Mouse (Mus musculus) kidney, adult 2 months (tissue): Measurements from ENCODE around the gene 4930519P11Rik. TPM values are rescaled to one million over a fixed set of nuclear protein-coding genes. Genes with fewer than 3 reads are reported as not detected.

ENCODE experiments used
- DNase-seq: peaks from one replicate; pipeline ENCODE4 v3.0.0; 2021
- H3K27ac ChIP-seq: fragments of 200-500 bp; 2 replicates; pipeline ENCODE4 v1.5.1; 2012; ENCODE audit warnings: low read depth, low read length, control low read depth, inconsistent platforms; ENCODE audit not compliant: insufficient read depth
- H3K27me3 ChIP-seq: fragments of 200-500 bp; replicated peaks from 2 replicates; pipeline ENCODE4 v1.6.1; 2012; ENCODE audit warnings: mild to moderate bottlenecking, moderate library complexity, low read length, inconsistent platforms; ENCODE audit not compliant: control insufficient read depth, insufficient read depth
- H3K36me3 ChIP-seq: fragments of 200-500 bp; 2 replicates; pipeline ENCODE4 v1.6.1; 2012; ENCODE audit warnings: mild to moderate bottlenecking, moderate library complexity, low read length, inconsistent platforms; ENCODE audit not compliant: control insufficient read depth, insufficient read depth
- H3K4me1 ChIP-seq: fragments of 200-500 bp; 2 replicates; pipeline ENCODE4 v1.6.1; 2011; ENCODE audit warnings: low read length; ENCODE audit not compliant: control insufficient read depth, insufficient read depth
- H3K4me3 ChIP-seq: fragments of 200-500 bp; 2 replicates; pipeline ENCODE4 v1.5.1; 2011; ENCODE audit warnings: mild to moderate bottlenecking, low read depth, low read length, control low read depth; ENCODE audit not compliant: insufficient read depth
- CTCF ChIP-seq: fragments of 200-500 bp; conservative IDR thresholded peaks from 2 replicates; pipeline ENCODE4 v1.5.1; 2011; ENCODE audit warnings: low read depth, mild to moderate bottlenecking, control low read depth, low read length, moderate library complexity, mixed read lengths; ENCODE audit not compliant: insufficient read depth, insufficient read length
- POLR2A ChIP-seq: fragments of 200-500 bp; IDR thresholded peaks from one replicate; pipeline ENCODE4 v1.6.1; 2011; ENCODE audit warnings: low read depth, low read length, control low read depth
- WGBS: fragments of 180-500 bp; shearing (Covaris S2); methylation state at CpG from one replicate; pipeline ENCODE4 v1.1.7; 2018; 5-methylcytosine and 5-hydroxymethylcytosine counted together
- polyA plus RNA-seq: library from polyadenylated mRNA; depleted of rRNA; stranded (reverse); fragments of >200 nt; gene quantifications from 2 replicates; pipeline ENCODE4 v1.2.3, GENCODE M21; 2012

Gene 4930519P11Rik
- polyA plus RNA-seq, 1 experiment: 0.86 TPM

- TF ChIP-seq POLR2A (no peak), CTCF (no peak)
- Histone ChIP-seq H3K4me1 (peaks cover 18% of the 10 kb centered on the region; the same call in 1 of the 2 replicates), H3K36me3 (no peaks in the 10 kb centered on the region), H3K27ac (no peak overlapping the region), H3K4me3 (no peak overlapping the region), H3K27me3 (no peaks in the 10 kb centered on the region)
- no peak for DNase-seq
- 94% methylated on average over 12 of the region's 12 CpGs for WGBS
Measured at GRCm38 (mm10) chr2:154654976-154655375, 41.7 kb upstream of the 4930519P11Rik start.

DNA sequence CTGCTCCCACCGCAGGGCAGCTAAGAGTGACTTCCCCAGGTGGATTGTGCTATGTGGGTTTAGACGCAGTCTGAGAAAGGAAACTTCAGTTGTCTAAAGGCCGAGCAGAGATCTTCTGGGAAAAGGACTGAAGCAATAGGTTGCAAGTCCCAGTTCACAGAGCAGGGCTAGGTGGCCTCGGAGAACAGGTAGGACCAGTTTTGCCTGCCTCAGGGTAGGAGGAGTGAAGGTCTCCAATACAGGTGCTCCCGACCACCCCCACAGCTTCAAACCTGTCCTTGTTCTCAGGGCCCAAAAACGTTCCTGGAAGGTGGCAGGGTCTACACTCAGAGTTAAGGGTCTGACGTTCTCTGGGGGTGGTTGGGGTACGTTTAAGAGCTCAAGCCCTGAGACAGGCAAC is 38.1 kb upstream of the 4930519P11Rik start, which contains the start of gene Chmp4b:
Gene Chmp4b (plus strand): TSS at position 343 of the 400 bp plus-strand sequence.
- whole genome bisulfite sequencing: 49% methylated on average over 8 of the region's 8 CpGs
- no peak for TF ChIP-seq CTCF
- peak; percentile 79 for DNase-seq

GRCm38 (mm10) chr2:154650404-154650803 is 37.2 kb upstream of the 4930519P11Rik start:
- 71% methylated on average over 3 of the region's 3 CpGs for WGBS
- Histone ChIP-seq H3K27me3 (no peaks in the 10 kb centered on the region), H3K27ac (peak overlapping the region; percentile 85; the same call in 1 of the 2 replicates), H3K4me1 (peaks cover 7% of the 10 kb centered on the region; the same call in 1 of the 2 replicates), H3K36me3 (no peaks in the 10 kb centered on the region), H3K4me3 (no peak overlapping the region)
- DNase-seq: no peak
- TF ChIP-seq POLR2A (no peak), CTCF (no peak)

More for the DNA sequence above, 38.1 kb upstream of the 4930519P11Rik start, which contains the start of gene Chmp4b:
- no peaks in the 10 kb centered on the region for H3K36me3 ChIP-seq
- no peak within 1 kb of the TSS for H3K4me3 ChIP-seq
- H3K27ac ChIP-seq: peak within 1 kb of the TSS; percentile 97
- no peaks in the 10 kb centered on the region for H3K27me3 ChIP-seq
- H3K4me1 ChIP-seq: peaks cover 9% of the 10 kb centered on the region; the same call in 1 of the 2 replicates

DNA sequence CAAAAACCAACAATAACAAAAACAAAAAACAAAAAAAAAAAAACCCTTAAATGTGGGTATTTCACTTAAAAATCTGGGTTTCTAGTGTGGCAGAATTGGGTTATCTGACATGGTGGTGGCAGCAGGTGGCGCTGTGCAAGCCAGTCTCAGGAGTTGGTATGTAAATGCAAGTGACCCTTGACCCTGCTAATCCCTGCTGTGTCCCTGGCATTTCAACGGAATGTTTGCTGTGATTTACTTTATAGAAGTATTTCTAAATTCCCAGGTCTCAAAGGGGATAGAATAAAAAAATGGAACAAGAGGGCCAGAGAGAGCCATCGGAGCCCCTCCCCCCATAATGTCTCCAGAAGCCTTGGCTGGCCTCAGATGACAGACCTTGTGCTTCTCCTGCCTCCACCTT is 34.8 kb upstream of the 4930519P11Rik start:
- no peaks in the 10 kb centered on the region for H3K36me3 ChIP-seq
- no peak overlapping the region for H3K4me3 ChIP-seq
- H3K27ac ChIP-seq: no peak overlapping the region
- no peaks in the 10 kb centered on the region for H3K27me3 ChIP-seq
- H3K4me1 ChIP-seq: peaks cover 7% of the 10 kb centered on the region; the same call in 1 of the 2 replicates
- TF ChIP-seq POLR2A (no peak), CTCF (peak; percentile 77)
- DNase-seq: peak; percentile 63
- 24% methylated on average over 3 of the region's 3 CpGs for WGBS

DNA sequence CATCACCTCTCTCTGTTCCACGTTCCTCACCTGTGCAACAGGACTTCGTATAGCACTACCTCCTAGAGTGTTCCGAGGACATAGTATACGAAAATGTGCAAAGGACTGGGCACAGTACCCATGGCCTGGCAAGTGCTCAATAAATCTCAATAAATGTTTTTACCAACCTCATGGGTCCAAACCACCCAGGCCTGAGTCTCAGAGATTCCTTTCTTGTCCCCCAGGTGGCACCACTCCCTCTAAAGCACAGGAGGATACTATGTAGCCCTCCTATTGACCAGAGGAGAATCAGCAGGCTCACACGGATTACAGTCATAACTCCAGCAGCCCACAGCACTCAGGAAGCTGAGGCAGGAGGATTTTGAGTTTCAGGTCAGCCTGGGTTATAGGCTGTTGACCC is 33.4 kb upstream of the 4930519P11Rik start:
- Histone ChIP-seq H3K36me3 (no peaks in the 10 kb centered on the region), H3K4me3 (no peak overlapping the region), H3K4me1 (peaks cover 7% of the 10 kb centered on the region; the same call in 1 of the 2 replicates), H3K27ac (no peak overlapping the region), H3K27me3 (no peaks in the 10 kb centered on the region)
- 81% methylated on average over 5 of the region's 5 CpGs for WGBS
- TF ChIP-seq CTCF: peak; percentile 44
- no peak for TF ChIP-seq POLR2A
- peak; percentile 36 for DNase-seq

DNA sequence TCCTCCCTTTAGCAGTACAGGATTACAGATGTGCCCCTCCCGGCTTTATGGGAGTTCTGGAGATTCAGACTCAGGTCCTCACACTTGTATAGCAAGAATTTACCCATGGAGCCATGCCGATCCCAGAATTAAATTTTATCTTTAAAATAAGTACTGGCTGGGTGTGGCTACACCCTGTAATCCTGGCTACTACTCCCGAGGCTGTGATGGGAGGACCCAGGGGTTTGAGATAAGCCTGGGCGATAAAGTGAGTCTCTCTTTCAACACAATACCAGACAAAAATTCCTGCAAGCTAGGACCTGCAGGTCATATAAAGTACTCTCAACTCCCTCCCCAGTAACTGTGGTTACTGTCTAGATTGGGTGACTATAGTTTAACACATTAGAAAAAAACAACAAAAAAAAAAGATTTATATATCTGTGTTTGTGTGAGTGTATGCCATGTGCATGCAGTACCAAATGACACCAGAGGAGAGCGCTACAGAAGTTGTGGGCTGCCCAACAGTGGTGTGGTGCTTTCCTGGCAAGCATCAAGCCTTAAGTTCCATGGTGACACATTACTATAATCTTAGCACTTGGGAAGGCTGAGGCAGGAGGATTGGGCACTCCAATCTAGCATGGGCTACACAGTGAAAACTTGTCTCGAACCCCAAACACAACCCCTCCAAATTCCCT is 29.6 kb upstream of the 4930519P11Rik start:
- DNase-seq: no peak
- Histone ChIP-seq H3K4me1 (no peaks in the 10 kb centered on the region), H3K27me3 (no peaks in the 10 kb centered on the region), H3K4me3 (no peak overlapping the region), H3K27ac (no peak overlapping the region; the same call in 1 of the 2 replicates), H3K36me3 (no peaks in the 10 kb centered on the region)
- WGBS: 65% methylated on average over 6 of the region's 6 CpGs
- TF ChIP-seq CTCF (no peak), POLR2A (no peak)

- no peaks in the 10 kb centered on the region for H3K36me3 ChIP-seq
- H3K27me3 ChIP-seq: no peaks in the 10 kb centered on the region
- no peaks in the 10 kb centered on the region for H3K4me1 ChIP-seq
- 65% methylated on average over 9 of the region's 9 CpGs for WGBS
- H3K4me3 ChIP-seq: no peak overlapping the region
- DNase-seq: peak; percentile 33
- peak overlapping the region; percentile 53; the same call in 1 of the 2 replicates for H3K27ac ChIP-seq
- TF ChIP-seq CTCF (no peak), POLR2A (no peak)
Measured at GRCm38 (mm10) chr2:154642005-154642459, 28.8 kb upstream of the 4930519P11Rik start.
